Mouse (Mus musculus) embryo, embryonic 11 days (tissue): ENCODE results near the gene Fam181a.

Experiments used
- DNase-seq: peaks from one replicate; pipeline ENCODE4 v3.0.0-alpha.2; 2015

The Fam181a gene

DNA sequence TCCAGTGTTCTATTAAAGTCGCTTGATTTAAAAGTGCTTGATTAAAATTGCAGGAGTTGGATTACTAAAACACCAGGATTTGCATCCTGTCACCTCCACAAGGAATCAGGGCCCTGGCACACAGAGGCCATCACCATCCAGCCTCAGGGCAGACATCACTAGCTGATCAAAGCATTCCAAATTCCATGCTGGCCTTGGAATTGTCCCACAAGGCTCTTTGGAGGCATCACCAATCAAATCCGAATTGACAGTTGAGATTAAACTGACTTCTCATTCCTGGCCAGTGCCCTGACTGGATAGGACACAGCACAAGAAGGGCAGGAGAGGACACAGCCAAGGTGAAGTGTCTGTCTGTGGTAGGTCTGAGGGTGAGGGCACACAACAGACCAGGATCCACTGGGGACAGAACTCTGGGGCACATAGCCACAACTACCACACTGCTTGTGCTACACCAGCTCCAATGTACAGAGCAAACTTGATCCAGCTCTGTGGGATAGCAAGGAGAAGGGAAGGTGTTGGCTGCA is at the start of gene Fam181a:
Gene Fam181a (plus strand): TSS at position 232 of the 524 bp plus-strand sequence.
- no peak for DNase-seq

DNA sequence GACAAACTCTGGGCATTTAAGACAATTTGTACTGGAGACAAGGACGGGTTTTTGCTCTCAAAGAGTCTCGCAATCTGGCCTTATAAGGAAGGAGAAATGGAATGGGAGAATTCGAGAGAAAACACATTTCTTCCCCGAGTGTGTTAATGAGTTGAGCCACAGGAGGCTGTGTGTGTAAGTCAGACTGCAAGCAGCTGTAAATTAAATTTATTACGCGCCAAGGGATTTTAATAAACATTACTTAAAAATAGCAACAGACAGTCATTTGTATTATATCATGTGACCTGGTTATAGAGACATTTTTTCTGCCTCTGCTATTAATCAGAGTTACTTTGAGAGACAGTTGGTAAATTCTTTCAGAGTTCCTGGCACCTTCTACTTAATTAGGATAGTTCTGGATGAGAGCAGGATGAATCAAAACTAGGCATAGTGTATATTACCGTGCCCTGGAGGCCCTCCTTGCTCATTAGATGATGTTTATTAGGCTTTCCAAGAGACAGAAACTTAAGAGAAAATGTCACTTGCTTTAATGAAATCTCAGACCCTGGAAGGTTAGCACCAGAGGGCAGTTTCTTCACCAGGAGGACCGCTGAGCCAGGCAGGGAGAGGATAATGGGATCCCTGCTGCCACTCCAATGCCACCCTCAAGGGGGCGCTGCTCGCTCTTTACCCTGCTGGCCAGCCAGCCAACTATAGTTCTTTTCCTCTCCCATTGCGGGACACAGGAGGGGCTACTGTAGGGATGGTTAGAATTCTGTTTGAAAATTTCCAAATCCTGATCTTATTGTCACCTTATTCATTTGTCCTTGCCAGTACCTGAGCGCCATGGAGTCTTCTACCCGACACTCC is 48.5 kb upstream of the Fam181a start:
- DNase-seq = no peak

DNA sequence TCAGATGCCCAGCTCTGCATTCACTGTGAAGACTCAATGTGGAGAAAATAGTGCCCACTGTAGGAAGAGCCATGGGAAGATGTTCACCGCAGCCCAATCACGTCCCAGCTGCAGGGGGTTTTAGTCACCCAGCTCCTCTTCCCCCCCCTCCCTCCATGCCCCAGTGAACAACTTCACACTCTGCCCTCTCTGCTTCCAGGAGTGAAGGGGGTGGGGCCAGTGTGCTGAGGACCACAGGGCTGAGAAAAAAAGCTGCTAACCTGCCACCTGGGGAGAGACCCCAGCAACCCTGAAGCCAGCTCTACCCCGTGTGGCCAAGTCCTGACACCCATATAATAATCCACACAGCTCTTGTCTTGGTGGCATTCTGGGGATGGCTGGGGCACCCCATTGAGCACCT is 44.2 kb upstream of the Fam181a start:
- DNase-seq = no peak

DNA sequence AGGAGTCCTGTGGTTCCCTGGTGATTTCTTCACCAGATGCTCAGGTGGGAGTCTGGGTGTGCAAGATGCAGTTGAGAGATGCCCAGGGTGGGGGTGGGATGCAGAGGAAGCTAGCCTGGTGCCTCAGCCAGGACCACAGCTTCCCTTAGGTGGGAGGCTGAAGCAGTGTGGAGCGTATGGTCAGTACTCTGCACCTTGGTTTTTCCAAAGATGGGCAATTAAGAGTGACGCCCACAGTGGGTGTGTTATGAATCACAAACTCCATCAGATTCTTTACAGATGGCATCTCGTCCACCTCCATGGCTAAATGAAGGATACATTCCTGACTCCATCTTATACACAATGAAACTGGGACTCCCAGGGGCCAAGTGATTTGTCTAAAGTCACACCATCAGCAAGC is 38.6 kb upstream of the Fam181a start:
- no peak for DNase-seq

DNA sequence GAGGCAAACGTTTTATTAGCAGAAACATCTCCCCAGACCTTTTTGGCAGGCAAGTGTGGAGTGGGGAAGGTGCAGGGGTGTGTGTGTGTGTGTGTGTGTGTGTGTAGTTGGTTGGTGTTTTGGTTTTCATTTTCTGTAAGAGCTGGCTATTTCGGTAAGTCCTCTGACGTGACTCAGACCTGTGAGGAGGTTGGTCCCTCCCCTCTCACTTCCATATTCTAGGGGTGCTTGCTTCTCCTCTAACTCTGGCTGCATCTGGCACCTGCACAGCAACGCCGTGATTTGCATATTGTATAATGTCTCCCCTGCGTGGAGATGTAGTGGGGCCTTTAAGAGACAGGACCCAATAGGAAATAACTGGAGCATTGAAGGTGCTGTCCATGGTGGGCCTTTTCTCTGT is 37.7 kb upstream of the Fam181a start:
- no peak for DNase-seq

DNA sequence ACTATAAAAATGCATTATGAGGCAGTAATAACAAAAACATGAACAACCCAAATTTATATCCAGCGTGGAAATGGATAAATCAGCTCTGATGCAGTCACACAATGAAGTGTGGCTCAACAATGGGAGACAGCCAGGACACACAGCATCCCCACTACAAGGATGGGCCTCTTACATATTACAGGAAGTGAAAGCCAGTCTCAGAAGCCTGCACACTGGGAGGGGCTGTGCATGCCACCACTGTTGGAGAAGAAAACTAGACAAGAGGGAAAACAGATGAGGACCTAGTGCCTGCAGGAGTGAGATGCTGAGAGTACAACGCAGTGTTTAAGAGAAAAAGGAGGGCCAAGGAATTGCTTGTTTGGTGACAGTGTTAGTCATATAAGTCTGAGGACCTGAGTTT is 37.0 kb upstream of the Fam181a start:
- DNase-seq = no peak

DNA sequence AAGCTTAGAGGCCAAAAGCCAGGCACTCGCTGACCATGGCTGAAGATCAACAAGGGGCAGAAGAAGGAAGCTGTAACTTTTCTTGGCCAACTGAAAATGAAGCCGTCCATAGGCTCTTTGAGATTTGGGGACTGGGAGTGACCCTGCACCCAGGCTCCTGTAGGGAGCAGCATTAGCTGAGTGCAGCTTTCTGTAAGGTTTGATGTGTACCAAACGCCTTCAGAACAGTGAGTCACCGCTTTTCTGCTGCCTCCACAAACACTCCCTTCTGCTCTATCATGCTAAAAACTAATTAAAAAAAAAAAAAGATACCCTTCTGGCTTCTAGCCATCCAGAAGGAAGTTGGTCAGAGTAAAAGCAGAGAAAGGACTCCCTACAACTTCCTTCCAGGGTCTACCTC is 34.4 kb upstream of the Fam181a start:
- DNase-seq = no peak

DNA sequence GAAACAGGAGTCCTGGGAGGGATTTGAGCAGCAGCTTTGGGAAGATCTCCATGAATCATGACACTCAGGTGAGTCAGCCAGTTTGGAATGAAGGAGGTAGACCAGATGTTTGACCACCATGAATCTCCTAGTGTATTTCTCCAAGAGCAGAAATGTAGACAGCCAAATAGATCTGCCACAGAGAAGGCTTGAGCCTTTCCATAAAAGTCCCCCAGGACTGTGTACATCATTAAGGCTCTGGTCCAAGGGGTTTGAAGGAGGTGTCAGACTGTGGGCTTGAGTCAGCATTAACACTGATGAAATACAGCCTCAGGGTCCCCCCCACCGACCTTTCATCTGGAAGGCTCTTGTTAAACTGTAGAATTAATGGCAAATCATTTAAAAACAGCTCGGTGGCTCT is 29.3 kb upstream of the Fam181a start:
- DNase-seq = no peak

DNA sequence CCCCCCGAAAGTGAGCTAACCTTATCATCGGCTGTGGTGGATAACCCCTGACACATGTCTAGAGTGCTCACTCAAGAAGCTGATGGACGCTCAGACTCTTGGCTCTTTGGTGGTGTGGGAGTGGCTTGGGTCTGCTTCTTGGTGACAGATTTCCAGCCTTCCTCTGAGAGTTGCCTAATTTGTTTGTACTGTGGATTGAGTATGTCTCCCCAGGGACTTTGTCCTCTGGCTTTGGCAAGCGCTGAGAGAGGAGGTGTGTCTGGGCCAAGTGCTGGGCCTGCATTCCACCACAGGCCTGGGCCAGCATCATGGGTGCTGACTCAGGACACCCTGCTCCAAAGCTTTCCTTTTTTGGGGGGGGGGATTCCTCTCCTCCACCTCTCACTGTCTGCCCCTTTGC is 28.9 kb upstream of the Fam181a start:
- DNase-seq = no peak

DNA sequence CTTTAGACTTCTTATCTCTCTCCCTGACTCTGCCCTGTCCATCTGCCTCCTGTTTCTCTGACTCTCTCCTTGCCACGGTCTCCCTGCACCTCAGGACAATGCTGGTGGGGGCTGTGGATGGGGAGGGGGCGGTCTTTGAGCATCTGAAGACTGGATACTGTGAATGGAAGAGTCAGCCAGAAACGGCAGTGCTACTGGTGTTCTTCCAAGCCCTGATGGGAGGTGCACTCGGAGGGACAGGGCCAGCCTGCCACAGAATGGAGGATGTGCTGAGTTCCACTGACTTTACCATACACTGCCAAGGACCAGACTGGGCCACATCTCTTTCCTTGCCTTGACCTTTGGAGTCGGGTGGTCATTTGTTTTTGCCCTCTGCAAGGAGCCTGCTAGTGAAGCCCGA is 27.8 kb upstream of the Fam181a start:
- no peak for DNase-seq

DNA sequence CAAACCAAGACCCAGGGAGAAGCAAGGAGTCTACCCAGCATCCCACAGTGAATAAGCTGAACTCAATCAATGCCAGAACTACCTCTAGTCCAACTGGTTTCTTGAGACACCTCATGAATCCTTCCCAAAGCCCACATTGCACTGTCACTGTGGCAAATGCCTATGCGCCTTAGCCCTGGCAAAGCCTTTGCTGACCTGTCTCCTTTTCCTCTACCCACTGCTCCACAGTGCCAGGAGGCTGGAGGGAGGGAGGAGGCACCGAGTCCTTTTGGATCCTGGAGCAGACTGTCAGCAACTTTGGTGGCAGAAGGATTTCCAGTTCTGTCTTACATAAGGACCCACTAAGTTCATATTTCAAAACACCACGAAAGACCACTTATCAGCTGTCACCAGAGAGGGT is 27.4 kb upstream of the Fam181a start:
- no peak for DNase-seq

DNA sequence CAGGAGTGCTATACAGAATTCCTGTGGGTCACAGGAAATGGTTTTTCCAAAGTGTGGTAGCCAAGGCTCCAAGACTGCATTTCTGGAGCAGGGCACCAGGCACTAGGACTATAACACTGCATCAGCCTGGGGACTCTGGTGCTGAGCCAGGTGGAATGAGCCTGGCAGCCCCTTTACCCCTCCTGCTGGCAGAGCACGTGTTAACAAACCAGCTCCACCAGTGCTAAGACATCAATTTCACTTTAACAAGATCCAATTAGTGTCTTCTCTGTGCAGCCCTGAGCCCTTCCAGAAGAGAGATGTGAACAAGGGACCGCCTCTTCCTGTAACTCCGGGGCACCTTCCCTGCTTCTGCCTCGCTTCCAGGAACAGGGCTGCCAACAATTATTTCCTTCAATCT is 23.5 kb upstream of the Fam181a start:
- DNase-seq = no peak

DNA sequence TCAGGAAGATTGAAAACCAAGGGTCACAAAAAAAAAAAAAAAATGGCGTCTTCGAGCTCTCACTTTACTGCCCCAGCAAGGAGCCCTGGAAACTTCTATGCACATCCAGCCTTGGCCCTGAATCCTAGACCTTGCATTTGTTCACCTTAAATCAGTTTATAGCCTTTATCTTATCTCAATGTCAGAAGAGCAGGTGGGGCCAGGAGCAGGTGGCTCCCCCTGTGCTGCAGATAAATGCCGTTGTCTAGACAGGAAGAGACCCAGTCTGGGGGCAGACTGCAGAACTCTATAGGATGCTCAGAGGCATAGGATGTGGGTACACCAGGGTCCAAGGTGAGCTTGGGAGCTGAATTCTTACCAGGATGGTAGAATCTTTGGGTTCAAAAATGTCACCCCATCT is 18.4 kb upstream of the Fam181a start:
- DNase-seq = no peak

DNA sequence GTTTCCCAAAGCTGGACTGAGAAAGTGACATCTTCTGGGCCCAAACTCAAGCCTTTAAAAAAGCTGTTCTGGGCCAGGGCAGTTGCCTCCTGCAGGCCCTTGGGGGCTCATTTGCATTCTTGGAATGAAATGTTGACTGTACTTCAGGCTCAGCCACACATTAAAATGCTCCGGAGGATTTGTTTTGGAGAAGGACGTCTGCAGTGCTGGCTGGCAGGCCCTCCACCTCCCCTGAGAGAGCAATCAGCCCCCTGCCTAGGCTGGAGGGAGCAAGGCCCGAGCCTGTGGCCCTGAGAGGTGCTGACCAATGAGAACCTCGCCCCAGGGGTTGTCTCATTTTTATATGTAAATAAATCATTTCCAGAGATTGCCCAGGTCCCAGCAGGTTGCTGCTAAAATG is 14.5 kb upstream of the Fam181a start:
- no peak for DNase-seq

DNA sequence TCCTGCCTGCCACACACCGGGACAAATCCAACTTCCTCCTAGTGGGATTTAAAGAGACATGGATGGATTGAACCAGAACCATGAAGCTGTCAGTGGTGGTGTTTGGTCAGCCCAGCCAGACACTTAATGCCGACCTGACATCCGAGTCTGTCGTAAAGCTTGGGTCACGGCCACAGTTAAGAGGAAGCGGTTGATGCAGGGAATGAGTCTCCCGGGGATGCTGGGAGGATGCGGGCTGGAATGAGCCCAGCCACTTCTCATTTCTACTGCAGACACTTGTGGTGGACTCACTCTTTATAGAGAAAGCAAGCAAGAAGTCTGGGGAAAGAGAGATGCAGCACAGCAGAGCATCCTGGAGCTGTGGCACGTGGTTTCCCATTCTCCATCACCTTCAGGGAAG is 10.3 kb upstream of the Fam181a start:
- no peak for DNase-seq

DNA sequence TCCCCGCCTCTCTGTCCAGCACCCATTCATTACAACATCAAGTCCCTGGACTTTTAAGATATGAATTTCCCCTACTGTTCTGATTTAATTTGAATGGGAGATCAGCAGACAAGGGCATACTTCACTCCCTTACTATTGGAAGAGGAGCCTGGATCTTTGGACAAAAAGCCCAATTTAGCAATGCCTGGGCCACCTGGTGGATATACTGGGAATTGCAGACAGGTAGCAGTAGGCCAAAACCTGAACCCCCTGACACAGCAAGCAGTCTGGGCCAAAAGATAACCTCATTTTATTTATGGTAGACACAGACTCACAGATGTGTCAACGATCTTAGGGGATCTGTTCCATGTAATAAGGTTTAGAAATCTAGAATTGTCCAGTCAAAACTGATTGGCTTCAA is 9.1 kb upstream of the Fam181a start:
- DNase-seq = peak; percentile 67

DNA sequence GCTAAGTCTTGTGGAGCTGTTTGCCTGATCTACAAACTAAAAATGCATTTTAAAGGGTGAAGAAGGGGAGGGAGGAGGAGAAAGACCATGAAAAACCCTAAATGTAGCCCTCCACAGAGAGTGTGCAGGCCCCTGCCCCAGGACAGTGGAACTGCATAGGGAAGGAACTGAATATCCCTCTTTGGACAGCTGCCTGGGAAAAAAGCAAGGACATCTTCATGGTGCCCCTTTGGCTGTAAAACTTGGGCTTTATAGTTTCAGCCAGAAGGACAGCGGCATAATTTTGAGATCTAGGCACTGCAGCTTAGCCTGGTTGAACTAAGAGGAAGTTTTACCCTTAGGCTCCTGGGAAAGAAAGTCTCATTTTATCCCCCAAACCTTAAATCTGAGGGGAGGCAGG is 7.8 kb upstream of the Fam181a start:
- no peak for DNase-seq

DNA sequence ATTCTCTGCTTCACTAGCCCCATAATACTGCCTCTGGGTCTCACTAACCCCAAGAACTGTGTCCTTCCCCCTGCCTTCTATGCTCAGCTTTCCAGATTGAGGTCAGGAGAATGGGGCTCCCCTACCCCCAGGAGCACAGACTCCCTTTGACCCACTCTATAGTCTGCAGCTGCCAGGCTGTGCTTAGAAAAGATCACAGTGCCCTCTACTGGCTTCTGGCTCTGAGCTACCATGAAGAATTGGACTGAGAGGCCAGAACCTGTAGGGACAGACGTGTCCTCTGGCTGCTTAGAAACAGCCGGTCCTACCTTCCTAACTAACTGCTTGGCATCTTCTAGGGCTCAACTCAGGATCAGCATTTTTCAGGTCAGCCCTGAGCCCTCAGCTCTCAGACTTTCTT is 4.6 kb upstream of the Fam181a start:
- peak; percentile 48 for DNase-seq

DNA sequence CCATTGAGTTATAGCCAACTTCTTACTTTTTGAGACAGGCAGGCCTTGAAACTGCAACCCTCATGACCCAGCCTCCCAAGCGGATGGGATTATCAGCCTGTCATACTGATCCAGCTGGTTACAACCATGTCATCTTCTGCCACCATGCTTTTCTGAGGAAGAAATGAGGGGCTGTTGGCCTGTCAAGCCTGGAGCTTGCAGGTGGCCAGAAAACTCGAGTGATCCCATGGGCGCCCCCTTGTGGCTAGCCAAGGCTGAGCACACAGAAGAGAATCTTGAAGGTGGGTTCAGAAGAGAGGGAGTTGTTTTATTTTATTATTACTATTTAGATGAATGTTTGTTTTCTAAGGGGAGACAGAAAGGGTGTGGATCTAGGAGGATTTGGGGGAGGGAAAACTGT is 4.1 kb upstream of the Fam181a start:
- DNase-seq = peak; percentile 59

DNA sequence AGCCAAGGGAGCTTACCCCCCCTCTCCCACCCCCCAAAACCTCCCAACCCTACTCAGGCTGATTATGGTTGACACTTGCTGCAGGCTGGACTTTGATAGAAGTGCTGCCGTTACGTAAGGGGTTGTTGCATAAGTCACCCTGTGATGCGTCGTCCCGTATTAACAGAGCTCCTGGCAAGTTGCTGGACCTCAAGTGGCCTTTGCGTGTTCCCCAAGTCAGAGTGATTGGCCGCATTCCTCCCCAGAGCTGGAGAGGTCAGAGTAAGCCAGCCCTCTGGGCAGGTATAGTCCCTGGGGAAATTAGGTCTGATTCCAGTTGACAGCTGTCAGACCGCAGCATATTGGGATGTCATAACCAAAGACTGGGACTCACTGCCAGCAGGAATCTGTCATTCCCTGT is 1.1 kb downstream of the Fam181a start:
- no peak for DNase-seq

DNA sequence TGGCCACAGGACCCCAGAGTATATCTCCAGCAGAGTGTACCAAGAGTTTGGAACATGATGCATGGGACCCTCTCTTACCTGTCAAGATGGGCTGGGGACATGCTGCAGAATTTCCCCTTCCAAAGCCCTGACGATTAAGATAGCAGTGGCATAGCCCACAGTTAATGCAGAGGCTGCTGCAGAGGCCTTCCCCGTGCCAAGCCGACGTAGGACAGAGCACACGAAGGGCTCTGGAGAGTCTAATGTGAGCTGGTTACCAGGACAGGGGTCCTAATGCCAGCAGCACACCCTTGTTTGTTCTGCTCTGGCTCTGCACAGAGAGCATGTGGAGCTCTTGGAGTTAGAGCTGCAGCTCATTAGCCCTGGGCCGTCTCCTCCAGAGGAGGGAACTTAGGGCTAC is 2.5 kb downstream of the Fam181a start:
- no peak for DNase-seq

DNA sequence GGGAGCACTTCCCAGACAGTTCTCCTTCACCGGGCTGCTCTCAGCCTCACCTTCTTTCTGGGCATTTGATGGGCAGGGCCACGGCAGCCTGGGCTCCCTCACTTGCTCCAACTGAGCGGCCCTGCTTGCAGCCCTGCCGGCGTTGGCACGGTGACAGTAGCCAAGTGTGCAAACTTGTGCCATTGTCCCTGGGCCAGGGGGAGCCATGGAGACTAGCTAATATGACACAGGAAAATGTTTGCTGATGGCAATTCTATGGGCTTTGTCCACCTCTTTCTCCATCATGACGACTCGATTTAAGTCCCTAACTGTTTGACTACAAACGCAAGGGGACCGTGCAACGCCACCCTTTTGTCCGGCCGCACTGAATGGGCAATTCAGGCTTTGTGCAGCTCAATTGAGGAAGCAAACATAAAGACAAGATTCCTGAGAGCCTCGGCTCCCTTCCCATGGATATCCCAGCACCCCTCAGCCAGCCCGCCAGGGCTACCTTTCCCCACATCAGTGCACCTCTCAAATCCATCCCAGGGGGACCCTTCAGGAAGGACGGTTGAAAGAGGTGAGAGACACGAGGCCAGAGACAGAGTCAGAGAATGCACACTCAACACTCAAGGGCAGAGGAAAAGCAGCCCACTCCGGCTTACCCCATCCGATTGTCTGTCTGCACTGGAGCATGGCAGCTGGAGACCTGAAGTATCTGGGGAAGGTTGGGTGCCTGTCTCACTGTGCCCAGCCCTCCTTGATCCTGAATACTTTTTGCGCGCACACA is 3.3 kb downstream of the Fam181a start:
- DNase-seq = peak; percentile 74

DNA sequence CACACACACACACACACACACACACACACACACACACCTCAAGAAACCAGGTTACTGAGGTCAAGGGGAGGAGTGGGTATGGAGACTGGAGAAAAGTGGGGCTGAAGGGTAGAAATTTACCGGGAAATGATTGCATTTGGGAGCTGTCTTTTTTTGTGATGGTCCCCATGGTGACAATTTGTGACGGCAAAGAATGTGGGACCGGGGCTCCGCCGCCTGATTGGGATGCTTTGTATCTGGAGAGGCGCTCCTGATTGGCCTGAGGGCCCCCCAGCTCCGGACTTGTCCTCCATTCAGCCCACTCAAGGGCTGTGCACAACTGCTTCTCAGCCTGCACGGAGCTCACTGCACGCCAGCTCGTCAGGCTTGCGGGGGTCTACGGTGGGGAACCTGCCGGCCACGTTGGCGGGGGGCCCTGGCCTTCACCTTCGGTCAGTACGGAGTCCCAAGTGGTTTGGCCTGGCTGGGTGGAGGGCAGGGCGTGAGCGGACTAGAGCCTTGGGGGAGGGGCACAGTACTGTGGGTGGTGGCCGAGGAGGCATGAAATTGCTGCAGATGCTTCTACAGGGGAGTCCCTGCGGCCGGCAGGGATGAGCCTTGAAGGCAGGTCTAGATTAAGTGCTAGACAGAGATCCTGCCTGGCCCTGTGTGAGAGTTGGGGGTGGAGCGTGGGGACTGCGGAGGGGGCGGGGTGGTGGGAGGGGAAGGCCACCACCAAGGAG is 4.0 kb downstream of the Fam181a start:
- DNase-seq = peak; percentile 82
